Mouse (Mus musculus) megakaryocyte-erythroid progenitor cell, adult 5 weeks (primary cell): ENCODE data around the gene Scap. TPM values are rescaled to one million over a fixed set of nuclear protein-coding genes. Genes with fewer than 3 reads are reported as not detected.

ENCODE experiments used
- polyA plus RNA-seq: library from polyadenylated mRNA; stranded (reverse); fragments of >175 nt; gene quantifications from 2 replicates; pipeline ENCODE4 v1.2.3, GENCODE M21; 2012

The Scap gene
- 231 and 258 TPM in 2 replicates for polyA plus RNA-seq

GRCm38 (mm10) chr9:110333135-110333895 lies at the start of gene Scap:
Gene Scap, plus strand, starts transcription at chr9:110333288.

GRCm38 (mm10) chr9:110304969-110305651 lies 28.0 kb upstream of the Scap start, which contains the start of gene Elp6:
Gene Elp6, plus strand, starts transcription at chr9:110305173.

GRCm38 (mm10) chr9:110408099-110408773 lies 75.1 kb downstream of the Scap start, which contains the start of gene Ptpn23:
Gene Ptpn23, minus strand, starts transcription at chr9:110408213.

GRCm38 (mm10) chr9:110419511-110420112 lies 86.5 kb downstream of the Scap start, which contains the start of gene Ngp:
Gene Ngp, plus strand, starts transcription at chr9:110419747.

Other genes starting within 250 kb of the Scap start
- 38.1 and 43.9 TPM in 2 replicates for gene Smarcc1, start 215.6 kb upstream of the Scap start, polyA plus RNA-seq
- gene Dhx30, start 215.5 kb upstream of the Scap start, polyA plus RNA-seq = 19.6 and 21.3 TPM in 2 replicates
- 0.12 and 0.16 TPM in 2 replicates for gene Cspg5, start 89.5 kb upstream of the Scap start, polyA plus RNA-seq
- gene Elp6, start 28.1 kb upstream of the Scap start, polyA plus RNA-seq = 8.0 and 8.1 TPM in 2 replicates
- 63.0 and 96.4 TPM in 2 replicates for gene Ptpn23, start 74.9 kb downstream of the Scap start, polyA plus RNA-seq
- 312 and 331 TPM in 2 replicates for gene Ngp, start 86.5 kb downstream of the Scap start, polyA plus RNA-seq
- gene Klhl18, start 143.4 kb downstream of the Scap start, polyA plus RNA-seq = 11.6 and 12.2 TPM in 2 replicates
- gene Kif9, start 143.7 kb downstream of the Scap start, polyA plus RNA-seq = 0.01 and 0.12 TPM in 2 replicates
- 12.9 and 21.6 TPM in 2 replicates for gene Setd2, start 199.3 kb downstream of the Scap start, polyA plus RNA-seq